Mouse (Mus musculus): ENCODE measurements around the gene Arl5a.

- TF ChIP-seq GATA1 (IDR thresholded peaks at IDR 0.05; ENCODE audit: low read length) (no peak), TAL1 (IDR thresholded peaks at IDR 0.05; ENCODE audit: low read length) (no peak)
These were observed 73.7 kb downstream of the Arl5a start for GRCm38 (mm10) chr2:52351029-52351428.

Data from erythroblast, embryonic 14.5 days (primary cell).